Mouse (Mus musculus) gonadal fat pad, adult 2 months (tissue): ENCODE results near the gene Map1lc3b. TPM values are rescaled to one million over a fixed set of nuclear protein-coding genes. Genes with fewer than 3 reads are reported as not detected.

ENCODE experiments used
- DNase-seq: peaks from one replicate; pipeline ENCODE4 v3.0.0-alpha.2; 2012; ENCODE audit warnings: low read depth
- polyA plus RNA-seq: library from polyadenylated mRNA; depleted of rRNA; stranded (reverse); fragments of >200 nt; gene quantifications from 2 replicates; pipeline ENCODE4 v1.2.3, GENCODE M21; 2012; rRNA removed

Map1lc3b gene
- polyA plus RNA-seq, 1 experiment = 76.9 TPM

DNA sequence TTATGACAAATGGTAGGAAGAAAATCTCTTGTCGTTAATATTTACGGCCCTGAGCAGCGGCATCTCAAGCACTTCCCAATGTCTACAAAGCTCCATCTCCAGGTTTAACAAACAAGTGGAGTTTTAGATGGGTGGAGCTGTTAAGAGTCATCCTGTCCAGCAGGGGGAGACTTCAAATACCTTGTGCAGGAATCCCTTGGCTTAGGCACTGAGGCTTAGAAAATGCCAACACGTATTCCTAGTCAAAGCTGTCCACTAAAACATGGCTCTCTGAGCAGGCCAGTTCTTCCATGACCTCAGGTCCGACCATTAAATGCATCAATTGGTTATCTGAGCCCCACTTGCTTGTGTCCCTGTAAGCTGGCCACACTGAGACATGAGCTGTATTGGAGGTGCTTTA, 17.5 kb downstream of the Map1lc3b start:
- DNase-seq = no peak

DNA sequence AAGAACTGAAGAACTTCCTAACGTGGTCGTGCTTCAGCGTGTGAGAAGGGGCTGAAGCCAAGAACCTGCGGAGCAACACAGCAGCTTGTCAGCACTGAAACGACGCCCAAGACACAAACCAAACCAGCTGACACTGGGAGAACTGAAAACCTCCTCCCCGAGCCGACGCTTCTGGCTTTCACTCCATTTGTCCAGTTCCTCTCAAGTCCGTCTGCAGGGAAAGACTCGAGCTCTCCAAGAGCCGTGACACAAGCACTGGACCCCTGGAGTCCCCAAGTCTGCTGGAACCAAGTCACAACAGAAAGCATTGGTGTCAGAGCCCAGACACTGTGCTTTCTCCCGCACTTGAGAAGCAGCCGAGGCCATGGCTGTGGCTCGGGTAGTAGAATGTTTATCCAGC, 19.1 kb downstream of the Map1lc3b start:
- DNase-seq = no peak

DNA sequence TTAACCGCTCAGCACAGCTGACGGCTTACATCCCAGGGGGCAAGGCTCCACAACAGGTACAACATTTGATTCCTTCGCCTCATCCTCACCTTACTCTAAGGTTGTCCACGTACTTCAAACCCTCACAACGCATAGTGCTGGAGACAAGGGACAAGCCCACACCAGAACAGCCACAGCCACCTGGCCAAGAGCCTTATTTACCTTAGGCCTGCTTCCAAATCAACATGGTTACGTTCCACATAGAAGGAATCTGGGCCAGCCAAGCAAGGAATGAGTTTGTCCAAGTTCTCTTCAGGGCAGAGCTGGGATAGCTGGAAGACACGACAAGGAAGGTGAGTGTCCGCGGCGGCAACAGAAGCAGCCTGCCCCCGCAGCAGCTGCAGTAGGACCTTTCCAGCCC, 19.8 kb downstream of the Map1lc3b start:
- no peak for DNase-seq

DNA sequence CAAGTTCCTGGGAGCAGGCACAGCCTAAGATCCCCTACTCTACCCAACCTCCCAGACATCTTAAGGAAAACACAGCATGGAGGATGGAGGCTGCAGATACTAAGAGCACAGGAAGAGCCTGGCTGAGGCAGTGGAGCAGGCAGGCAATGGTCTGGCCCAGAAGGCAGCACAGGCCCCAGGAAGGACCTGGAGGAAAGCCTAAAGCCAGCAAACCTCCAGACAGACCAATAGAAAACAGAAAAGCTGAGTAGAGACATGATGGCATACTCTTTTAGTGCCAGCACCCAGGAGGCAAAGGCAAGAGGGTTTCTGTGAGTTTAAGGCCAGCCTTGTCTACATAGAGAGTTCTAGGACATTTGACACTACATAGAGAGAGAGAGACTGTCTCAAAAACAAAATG, 23.3 kb downstream of the Map1lc3b start:
- no peak for DNase-seq

DNA sequence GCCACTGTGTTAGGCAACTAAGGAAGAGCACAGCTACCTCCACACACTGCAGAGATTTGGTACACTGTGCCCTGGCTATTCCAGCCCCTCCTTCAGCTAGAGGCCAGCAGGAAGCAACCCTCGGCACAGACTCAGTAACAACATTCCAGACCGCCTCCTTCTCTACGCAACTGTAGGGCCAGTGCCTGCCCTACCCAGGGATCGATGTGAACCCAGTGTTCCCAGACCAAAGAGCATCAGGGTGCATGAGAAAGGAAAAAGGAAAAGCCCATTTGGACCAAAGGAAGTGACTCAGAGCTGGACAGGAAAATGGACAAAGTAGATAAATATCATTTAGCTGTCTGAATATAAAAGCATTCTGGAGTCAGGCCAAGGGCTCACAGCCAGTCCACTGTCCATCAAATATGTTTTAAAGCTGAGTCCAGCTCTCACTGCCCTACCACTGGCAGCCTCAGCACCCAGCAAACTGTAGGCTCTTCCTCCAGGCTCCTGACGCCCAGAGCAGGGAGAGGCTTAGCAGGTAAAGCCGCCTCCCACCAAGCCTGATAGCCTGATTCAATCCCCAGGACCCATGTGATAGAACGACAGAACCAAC, 29.3 kb downstream of the Map1lc3b start:
- no peak for DNase-seq

DNA sequence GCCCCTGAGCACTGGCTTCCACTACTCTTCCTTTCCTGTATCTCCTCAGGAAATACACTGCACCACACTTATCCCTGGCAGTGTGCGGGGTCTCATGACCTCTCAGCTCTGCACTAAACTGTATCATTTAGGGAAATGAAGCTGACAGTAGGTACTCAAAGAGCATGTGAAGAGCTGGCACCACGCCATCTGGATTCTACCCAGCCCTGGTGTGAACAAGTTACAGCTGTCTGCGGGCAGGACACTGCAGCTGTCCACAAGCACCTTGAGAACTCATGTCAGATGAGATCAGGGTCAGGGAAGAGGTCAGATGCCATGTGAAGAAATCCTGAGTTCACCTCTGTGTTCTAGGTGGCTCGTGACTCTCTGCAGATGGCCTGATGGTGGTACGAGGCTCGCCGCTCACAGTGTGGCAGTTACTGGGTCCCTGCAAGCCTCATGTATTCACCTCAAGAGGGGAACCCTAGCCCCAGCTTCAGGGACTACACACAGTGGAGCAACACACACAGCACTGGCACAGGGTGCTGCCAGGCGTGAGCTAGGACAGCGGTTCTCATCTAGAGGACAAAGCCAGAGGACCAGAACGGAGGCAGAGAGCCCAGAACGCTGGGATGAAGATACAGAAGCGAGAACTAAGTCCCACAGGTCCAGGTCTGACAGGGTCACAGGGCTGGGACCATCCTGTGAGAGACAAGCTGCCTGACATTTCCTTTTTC, 30.8 kb downstream of the Map1lc3b start:
- DNase-seq = no peak

DNA sequence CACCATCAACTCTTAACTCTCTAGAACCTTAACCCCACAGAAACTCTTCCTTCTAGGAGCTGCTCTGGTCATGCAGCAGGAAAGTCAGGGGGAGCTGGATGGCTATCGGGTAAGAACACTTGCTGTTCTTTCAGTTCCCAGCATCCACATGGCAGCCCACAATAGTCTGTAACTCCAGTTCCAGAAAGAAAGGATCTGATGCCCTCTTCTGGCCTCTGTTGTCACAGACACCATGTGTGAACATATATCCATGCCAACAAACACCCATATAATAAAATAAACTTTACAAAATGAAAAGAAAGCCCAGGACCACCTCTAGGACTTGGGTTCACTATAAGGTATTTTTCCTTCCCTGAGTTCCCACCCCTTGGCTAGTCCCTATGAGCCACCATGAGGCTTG, 31.7 kb downstream of the Map1lc3b start:
- no peak for DNase-seq

DNA sequence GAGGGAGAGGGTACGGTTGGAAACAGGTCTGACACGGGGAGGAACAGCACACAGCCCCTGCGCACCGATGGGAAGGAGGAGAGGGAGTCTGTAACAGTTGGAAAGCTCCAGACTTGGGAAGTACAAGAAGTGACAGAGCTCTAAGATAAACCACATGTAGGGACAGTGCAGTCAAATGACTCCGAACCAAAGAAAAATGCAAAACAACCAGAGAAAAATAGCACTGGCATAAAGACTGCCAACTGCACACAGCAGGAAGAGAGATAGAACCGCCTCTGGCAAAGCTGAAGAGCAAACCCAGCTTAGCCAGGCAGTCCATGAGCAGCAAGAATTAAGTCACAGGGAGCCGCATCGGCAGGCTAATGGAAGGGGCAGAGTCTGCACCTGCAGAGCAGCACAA, 32.9 kb downstream of the Map1lc3b start:
- DNase-seq = no peak

DNA sequence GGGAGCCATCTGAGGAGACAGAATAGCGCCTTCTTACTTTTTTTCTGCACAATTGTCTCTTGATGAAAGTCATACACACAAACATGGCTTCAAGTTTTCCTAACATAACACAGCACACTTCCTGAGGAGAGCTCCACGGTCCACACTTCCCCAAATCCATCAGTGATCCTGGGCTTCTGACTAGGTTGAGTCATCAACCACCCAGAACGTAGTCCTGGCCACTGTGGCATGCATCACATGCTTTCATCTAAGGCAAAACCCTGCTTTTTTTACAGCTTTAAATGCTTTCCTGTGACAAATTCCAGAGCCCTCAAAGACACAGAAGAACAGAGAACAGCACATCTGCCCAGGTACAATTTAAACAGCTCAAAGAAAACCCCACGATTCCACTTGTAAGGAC, 38.5 kb downstream of the Map1lc3b start:
- no peak for DNase-seq

DNA sequence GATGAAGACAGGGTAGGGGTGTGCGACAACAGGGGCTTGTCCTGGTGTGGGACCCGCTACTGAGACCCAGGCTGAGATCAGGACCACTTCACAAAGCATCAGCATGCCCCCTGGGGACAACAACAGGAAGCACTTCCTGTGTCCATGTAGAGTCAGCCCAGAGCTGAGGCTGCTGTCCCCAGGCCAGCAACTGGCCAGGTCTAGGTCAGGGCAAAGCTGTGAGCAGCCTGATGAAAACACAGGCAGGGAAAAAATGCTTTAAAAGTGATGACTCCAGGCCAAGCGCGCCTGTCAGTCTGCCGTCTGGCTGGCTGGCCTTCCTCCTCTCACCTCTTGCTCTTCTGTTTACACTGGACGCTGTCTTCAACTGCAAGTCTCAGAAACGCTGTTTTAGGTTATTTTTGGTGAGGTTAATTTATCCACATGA, 41.5 kb downstream of the Map1lc3b start:
- DNase-seq = no peak

DNA sequence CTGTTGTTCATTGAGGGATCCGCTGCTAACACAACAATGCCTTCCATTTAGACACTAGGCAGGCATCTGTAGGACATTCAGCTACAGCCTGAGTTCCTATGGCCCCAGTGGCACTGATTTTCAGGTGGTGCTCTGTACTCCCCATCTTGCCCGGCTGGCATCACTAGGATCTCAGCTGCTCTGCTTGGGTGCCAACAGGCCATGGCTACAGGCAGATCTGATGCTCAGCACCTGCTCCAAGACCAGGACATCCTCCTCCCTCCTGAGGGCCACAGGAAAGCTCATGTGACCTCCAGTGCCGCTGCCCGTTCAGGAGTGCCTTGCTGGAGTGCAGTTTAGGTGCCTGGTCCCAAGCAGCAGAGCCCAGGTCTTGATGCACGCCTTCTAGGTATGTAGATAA, 42.2 kb downstream of the Map1lc3b start:
- no peak for DNase-seq

DNA sequence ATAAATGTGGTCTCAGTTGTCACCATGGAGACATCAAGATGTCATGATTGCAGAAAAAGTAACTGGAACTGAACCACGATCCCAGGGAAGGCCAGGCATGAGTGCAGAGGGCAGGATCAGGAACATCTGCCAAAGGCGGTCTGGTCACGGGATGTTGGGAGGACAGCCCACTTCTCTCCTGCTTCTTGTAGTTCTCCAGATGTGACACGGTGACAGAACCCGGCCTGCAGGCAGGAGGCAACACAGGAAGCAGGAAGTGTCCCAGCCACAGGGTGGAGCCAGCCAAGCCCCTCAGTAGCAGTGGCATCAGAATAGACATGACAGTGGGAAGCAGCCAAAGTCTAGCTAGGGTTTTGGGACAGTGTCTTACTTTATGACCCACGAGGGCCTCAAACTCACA, 45.4 kb downstream of the Map1lc3b start:
- no peak for DNase-seq

DNA sequence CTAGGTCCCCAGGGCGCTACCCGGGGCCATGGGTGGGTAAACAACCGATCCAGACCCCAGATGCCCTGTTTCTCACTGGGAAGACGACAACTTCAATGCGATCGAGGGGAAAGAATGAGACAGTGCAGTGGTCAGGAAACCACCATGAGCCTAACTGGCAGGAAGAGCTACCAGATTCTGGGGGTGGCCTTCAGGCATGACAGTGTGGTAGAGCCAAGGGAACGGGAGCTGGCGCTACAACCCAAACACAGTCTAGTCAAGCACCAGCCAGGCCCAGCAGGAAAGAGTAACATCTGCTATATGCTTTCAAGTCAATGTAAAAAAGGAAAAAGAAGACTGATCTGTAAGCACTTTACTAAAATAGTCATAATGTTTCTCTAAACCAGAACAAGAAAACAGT, 46.0 kb downstream of the Map1lc3b start:
- DNase-seq = no peak

DNA sequence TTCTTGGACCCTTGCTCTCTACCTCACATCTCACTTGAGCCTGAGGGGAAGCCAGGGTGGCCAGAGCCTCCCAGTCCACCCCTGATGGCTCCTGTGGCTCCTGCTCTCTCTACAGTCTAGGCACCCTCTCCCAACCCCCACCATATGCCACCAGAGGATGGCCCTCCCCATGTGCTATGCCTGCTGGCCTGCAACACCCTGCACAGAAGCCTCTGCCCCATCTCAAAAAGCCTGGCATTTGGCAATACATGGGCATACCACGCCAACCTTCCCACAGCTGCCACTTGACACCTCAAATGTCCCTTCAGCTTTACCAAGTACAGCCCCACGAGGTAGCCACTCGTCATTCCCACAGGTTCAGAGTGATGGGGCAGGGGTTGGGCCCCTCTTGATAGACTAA, 52.6 kb downstream of the Map1lc3b start:
- DNase-seq = no peak

DNA sequence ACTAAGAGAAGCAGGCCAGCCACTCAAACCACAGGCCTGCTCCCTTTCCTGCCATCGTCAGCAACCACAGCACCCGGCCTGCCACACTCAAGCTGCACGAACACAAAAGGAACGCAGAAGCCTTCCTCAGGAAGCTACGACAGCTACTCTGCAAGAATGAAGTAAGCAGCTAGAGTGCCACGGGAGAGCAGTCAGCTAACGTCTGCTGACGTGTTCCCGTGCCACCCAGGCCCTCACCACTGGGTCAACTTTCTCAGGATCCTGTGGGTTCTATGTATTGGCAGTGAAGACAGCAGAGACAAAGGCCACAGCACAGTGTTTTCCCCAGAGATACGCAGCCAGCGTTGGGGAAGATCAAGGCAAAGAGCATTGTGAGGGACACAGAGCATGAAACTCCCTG, 53.2 kb downstream of the Map1lc3b start:
- DNase-seq = no peak

DNA sequence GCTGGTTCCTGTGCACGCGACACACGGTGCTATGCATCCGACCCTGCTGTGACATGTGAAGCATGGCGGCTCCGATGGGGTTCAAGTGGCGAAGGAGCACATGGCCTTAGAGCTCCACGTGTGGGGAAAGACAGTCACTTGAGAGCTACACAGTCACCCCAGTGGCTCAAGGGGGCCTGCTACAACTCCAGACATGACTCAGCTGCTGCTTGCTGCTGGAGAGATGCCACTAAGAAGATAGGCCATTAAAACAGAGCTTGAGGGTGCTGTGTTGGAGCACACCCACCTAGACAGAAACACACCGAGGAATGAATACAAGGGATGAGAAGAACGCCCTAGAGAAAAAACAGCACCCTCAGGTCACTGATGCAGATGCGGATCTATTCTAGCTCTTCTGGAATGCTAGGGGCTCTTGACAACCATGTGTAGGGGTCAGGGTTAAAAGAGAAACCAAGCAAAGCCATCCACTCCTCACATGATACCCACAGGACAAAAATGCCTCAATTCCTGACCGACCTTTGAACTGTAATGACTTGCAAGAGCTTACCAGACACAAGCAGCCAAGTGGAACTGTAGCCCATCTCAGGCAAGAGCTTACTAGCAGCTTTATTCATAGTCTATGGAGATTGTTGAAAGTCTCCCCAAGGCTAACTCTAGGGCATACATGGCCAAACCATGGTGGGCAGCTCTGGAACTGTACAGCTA, 57.5 kb downstream of the Map1lc3b start:
- DNase-seq = no peak

Other genes with a start within 250 kb of the Map1lc3b start
- 0.92 and 2.0 TPM in 2 replicates for gene 1700018B08Rik, start 46.0 kb upstream of the Map1lc3b start, polyA plus RNA-seq
- gene Fbxo31, start 11.6 kb upstream of the Map1lc3b start, polyA plus RNA-seq = 26.5 and 37.6 TPM in 2 replicates
- 18.2 and 21.2 TPM in 2 replicates for gene Zcchc14, start 62.5 kb downstream of the Map1lc3b start, polyA plus RNA-seq
- 0.06 and 0.08 TPM in 2 replicates for gene Jph3, start 139.3 kb downstream of the Map1lc3b start, polyA plus RNA-seq
- gene Klhdc4, start 239.2 kb downstream of the Map1lc3b start, polyA plus RNA-seq = 16.5 and 22.0 TPM in 2 replicates